Mouse (Mus musculus): ENCODE measurements around the gene Mettl5. TPM values are rescaled to one million over a fixed set of nuclear protein-coding genes. Genes with fewer than 3 reads are reported as not detected.
A peak's percentile ranks its signal among the peaks of the same experiment; 100 is the strongest.

The Mettl5 gene
- polyA plus RNA-seq, 1 experiment from 2014 or later, result 32.6 TPM

DNA sequence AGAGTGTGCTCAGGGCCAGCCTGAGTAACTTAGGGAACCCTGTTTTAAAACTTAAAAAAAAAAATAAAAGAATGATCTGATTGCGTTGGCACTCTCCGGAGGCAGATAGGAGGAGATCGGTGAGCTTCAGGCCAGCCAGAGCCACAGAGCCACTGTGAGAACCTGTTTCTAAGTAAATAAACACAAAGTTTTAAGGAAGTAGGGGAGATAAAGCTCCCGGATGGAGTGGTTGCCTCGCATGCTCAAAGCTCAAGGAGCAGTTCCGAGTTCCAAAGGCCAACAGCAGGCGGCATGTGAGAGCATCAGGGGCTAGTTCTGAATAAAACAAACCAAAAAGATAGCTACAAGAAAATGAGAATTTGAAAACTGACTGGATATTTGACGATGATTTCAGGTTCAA lies 29.0 kb downstream of the Mettl5 start:
- no peak for ATAC-seq (ENCODE audit: extremely low read depth, insufficient number of reproducible peaks, low FRiP score, low TSS enrichment)
- Histone ChIP-seq H3K36me3 (no peaks in the 10 kb centered on the region), H3K9ac (no peak overlapping the region), H3K9me3 (no peaks in the 10 kb centered on the region), H3K4me2 (no peak overlapping the region), H3K4me3 (no peak overlapping the region), H3K27ac (replicated peaks) (no peak overlapping the region), H3K4me1 (peaks cover 3% of the 10 kb centered on the region; the same call in 1 of the 2 replicates), H3K27me3 (replicated peaks) (no peaks in the 10 kb centered on the region)
- WGBS, result 28% methylated on average over 8 of the region's 8 CpGs

DNA sequence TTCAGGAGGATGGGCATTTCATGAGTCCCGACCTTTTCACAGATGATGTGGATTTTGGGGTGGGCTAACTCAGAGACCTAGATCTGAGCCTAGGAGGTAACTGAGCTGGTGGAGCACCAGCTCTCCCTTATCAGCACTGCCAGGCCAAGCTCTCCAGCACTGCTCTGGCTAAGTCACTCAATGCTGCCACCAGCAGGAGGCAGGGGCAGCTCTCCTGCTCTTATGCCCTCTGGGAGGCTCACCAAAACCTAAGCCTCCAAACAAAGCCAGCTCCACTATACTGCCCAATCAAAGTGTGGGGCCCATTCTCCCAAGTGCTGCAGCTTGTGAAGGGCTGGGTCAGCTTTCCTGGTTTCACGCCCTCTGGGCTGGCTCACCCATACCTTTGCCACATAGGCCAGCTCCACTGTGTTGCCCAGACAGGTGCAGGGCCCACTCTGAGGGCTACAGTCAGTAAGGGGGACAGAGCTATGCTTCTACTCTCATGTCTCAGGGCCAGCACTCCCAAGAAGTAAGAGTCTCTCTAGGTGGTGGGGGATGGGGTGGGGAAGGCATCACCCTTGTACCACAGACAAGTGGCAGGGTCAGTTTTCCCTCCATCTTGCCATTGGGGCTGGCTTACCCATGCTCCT lies 33.9 kb downstream of the Mettl5 start:
- H3K4me3 ChIP-seq, result no peak overlapping the region
- no peaks in the 10 kb centered on the region for H3K36me3 ChIP-seq
- 65% methylated on average over 2 of the region's 2 CpGs for WGBS
- H3K4me2 ChIP-seq, result no peak overlapping the region
- H3K4me1 ChIP-seq, result no peaks in the 10 kb centered on the region
- no peak; the same call in 1 of the 2 replicates for ATAC-seq (ENCODE audit: extremely low read depth, insufficient number of reproducible peaks, low FRiP score, low TSS enrichment)
- H3K9me3 ChIP-seq, result no peaks in the 10 kb centered on the region
- H3K27me3 ChIP-seq (replicated peaks), result no peaks in the 10 kb centered on the region
- H3K27ac ChIP-seq (replicated peaks), result no peak overlapping the region
- no peak overlapping the region for H3K9ac ChIP-seq

DNA sequence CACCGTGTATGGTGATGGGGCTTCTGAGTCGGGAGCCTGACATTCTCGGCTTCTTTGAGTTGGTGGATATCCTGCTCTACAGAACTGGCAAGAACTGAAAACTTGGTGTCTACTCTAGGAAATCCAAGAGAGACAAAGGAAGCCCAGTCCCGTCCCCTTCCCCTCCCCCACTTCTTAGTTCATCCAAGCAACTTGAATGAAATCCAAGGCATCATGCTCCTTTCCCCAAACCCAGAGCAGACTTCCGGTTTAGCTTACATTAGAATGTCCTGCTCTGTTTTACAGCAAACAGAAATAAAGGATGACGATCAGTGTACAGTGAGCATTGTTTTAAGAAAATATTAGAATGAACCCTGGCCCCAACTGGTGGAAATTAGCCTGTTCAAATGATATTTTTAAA lies 36.2 kb downstream of the Mettl5 start:
- H3K4me1 ChIP-seq, result no peaks in the 10 kb centered on the region
- no peak overlapping the region for H3K4me3 ChIP-seq
- no peaks in the 10 kb centered on the region for H3K9me3 ChIP-seq
- WGBS, result 55% methylated on average over 6 of the region's 6 CpGs
- H3K36me3 ChIP-seq, result no peaks in the 10 kb centered on the region
- H3K9ac ChIP-seq, result no peak overlapping the region
- H3K27me3 ChIP-seq (replicated peaks), result no peaks in the 10 kb centered on the region
- no peak for ATAC-seq (ENCODE audit: extremely low read depth, insufficient number of reproducible peaks, low FRiP score, low TSS enrichment)
- no peak overlapping the region for H3K4me2 ChIP-seq
- H3K27ac ChIP-seq (replicated peaks), result peak overlapping the region; percentile 68; the same call in 1 of the 2 replicates

DNA sequence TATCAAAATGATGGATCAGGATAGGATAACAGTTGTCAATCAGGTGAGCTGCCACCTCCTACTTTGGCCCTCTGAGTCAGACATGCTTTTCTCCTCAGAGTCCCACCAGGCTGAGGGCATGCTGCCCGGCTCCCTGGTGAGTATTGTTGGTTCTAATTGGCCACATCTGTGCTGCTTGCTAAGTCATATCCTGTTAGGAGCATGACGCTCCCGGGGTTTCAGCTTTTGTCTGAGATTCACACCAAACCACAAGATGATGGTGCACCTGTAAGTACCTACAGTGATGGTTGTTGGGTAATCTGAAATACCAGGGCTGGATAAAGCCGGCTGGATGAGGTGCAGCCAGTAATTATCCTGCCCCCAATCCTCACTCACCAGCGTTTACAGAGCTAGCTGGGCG lies 45.2 kb downstream of the Mettl5 start:
- Histone ChIP-seq H3K27ac (replicated peaks) (no peak overlapping the region), H3K4me1 (no peaks in the 10 kb centered on the region), H3K4me2 (no peak overlapping the region), H3K27me3 (replicated peaks) (no peaks in the 10 kb centered on the region), H3K9ac (no peak overlapping the region), H3K4me3 (no peak overlapping the region), H3K36me3 (peaks cover 21% of the 10 kb centered on the region), H3K9me3 (no peaks in the 10 kb centered on the region)
- 36% methylated on average over 6 of the region's 6 CpGs for WGBS
- no peak for ATAC-seq (ENCODE audit: extremely low read depth, insufficient number of reproducible peaks, low FRiP score, low TSS enrichment)

DNA sequence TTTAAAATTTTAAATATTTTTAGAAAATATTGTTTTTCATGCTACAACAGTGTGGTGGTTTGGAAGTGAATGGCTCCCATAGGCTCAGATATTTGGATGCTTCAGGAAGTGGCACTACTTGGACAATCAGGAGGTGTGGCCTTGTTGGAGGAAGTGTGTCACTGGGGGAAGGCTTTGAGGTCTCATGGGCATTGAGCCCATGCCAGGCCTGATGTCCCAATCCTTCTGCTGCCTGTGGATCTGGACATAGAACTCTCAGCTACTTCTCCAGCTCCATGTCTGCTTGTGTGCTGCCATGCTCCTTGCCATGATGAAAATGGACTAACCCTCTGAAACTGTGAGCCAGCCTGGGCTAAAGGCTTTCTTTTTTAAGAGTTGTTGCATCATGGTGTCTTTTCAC lies 46.7 kb downstream of the Mettl5 start:
- no peak for ATAC-seq (ENCODE audit: extremely low read depth, insufficient number of reproducible peaks, low FRiP score, low TSS enrichment)

DNA sequence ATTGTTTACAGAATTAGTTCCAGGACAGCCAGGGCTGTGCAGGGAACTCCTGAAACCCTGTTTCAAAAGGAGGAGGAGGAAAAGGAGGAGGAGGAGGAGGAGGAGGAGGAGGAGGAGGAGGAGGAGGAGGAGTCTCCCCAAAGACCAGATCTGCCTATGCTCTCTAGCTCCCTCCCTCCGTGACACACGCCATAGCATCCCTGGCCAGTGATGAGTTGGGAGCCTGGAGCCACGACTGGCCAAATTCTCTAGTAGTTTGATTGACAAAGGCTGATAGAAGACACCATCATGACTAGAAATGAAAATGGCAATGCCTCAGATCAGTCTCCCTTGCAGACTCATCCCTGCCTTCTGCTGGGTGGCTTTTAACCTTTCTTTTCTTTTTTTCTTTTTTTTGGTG lies 47.4 kb downstream of the Mettl5 start:
- Histone ChIP-seq H3K27me3 (replicated peaks) (no peaks in the 10 kb centered on the region), H3K4me1 (no peaks in the 10 kb centered on the region), H3K27ac (replicated peaks) (no peak overlapping the region), H3K4me3 (no peak overlapping the region), H3K36me3 (peaks cover 42% of the 10 kb centered on the region), H3K9me3 (no peaks in the 10 kb centered on the region), H3K9ac (no peak overlapping the region), H3K4me2 (no peak overlapping the region)
- WGBS, result 42% methylated on average over 3 of the region's 3 CpGs
- ATAC-seq (ENCODE audit: extremely low read depth, insufficient number of reproducible peaks, low FRiP score, low TSS enrichment), result no peak

More for the DNA sequence above, 46.7 kb downstream of the Mettl5 start:
- no peak overlapping the region for H3K4me3 ChIP-seq
- no peaks in the 10 kb centered on the region for H3K4me1 ChIP-seq
- H3K36me3 ChIP-seq, result peaks cover 35% of the 10 kb centered on the region
- no peak overlapping the region for H3K4me2 ChIP-seq
- no peaks in the 10 kb centered on the region for H3K9me3 ChIP-seq
- no peak overlapping the region for H3K27ac ChIP-seq (replicated peaks)
- H3K9ac ChIP-seq, result no peak overlapping the region
- H3K27me3 ChIP-seq (replicated peaks), result no peaks in the 10 kb centered on the region

DNA sequence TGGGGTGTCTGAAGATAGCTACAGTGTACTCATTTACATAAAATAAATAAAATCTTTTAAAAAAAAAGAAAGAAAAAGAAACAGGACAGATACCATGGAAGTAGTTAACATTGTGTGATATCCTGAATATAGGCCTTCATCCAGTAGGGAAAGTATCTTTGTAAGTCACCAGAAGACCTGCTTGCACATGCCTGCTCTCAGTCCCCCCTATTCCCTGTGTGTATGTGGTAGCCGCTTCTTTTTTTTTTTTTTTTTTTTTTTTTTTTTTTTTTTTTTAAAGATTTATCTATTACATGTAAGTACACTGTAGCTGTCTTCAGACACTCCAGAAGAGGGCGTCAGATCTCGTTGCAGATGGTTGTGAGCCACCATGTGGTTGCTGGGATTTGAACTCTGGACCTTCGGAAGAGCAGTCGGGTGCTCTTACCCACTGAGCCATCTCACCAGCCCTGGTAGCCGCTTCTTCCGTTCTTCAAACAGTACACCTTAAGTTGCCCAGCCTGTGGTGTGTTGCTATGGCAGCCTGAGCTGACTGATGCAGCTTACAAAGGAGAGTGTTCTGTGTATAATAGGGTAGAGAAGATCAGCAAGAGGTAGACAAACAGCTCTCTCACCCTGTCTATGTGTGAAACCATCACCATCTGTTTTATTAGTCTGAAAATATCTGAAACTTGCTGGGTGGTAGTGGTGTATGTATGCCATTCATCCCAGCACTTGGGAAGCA lies 48.0 kb downstream of the Mettl5 start:
- no peak overlapping the region for H3K4me3 ChIP-seq
- H3K27me3 ChIP-seq (replicated peaks), result no peaks in the 10 kb centered on the region
- H3K36me3 ChIP-seq, result peaks cover 48% of the 10 kb centered on the region
- H3K9me3 ChIP-seq, result no peaks in the 10 kb centered on the region
- ATAC-seq (ENCODE audit: extremely low read depth, insufficient number of reproducible peaks, low FRiP score, low TSS enrichment), result no peak
- 76% methylated on average over 7 of the region's 7 CpGs for WGBS
- no peaks in the 10 kb centered on the region for H3K4me1 ChIP-seq
- no peak overlapping the region for H3K27ac ChIP-seq (replicated peaks)
- H3K9ac ChIP-seq, result no peak overlapping the region
- no peak overlapping the region for H3K4me2 ChIP-seq

DNA sequence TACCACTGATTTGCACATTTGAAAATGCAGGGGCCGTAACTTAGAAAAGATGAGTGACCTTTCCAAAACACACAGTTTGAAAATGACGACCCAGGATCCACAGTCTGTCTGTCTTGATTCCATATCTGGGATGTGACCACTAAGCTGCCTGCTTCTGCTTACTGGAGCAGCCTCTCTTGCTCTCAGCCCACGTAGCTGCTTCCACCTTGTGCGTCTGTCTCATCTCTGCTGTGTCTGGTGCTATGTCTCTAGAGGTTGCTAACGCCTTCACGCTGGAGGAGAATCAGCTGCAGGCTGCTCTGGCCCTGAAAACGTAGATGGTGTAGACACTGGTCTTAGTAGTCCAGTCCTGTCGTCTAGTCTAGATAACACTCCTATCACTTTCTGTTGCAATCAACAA lies 55.3 kb downstream of the Mettl5 start:
- H3K4me1 ChIP-seq, result peaks cover 18% of the 10 kb centered on the region
- no peak overlapping the region for H3K4me2 ChIP-seq
- no peaks in the 10 kb centered on the region for H3K9me3 ChIP-seq
- no peak overlapping the region for H3K27ac ChIP-seq (replicated peaks)
- no peak overlapping the region for H3K4me3 ChIP-seq
- peaks cover 84% of the 10 kb centered on the region for H3K36me3 ChIP-seq
- no peak overlapping the region for H3K9ac ChIP-seq
- 71% methylated on average over 8 of the region's 8 CpGs for WGBS
- H3K27me3 ChIP-seq (replicated peaks), result no peaks in the 10 kb centered on the region
- no peak for ATAC-seq (ENCODE audit: extremely low read depth, insufficient number of reproducible peaks, low FRiP score, low TSS enrichment)

DNA sequence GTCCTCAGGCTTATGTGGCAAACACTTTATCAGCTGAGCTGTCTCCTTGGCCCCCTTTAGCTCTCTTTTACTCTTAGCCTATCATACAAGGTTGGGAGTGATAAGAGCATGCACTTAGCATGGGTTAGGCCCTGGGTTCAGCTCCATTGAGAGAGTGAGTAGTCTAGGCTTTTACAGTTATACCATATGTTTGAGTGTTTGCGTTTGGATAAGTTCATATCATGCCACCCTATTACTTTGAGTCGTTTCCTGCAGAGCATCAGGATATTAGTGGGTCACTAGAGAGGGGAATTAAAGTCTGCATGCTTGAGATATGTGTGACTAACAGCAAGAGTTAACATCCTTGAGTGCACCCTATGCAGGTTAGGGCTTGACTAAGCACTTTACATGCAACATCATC lies 55.7 kb downstream of the Mettl5 start:
- WGBS, result 71% methylated on average over 2 of the region's 2 CpGs

DNA sequence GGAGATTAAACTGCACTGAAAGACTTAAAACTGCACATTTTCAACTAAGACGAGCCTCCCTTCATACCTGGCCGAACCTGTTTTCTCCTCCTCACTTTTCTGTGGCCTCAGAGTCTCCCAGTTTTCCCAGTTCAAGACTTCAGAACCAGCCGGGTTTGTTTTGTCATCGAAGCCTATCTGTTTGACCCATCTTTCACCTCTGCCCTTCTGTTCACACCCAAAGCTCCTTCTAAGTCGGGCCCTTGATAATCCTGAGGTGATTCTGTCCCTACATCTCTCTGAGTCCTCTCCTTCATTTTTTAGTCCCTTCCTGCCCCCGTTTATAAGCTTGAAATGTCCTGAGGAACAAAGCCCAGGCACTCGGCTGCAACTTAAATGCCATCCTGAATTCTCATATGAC lies 57.4 kb downstream of the Mettl5 start:
- ATAC-seq (ENCODE audit: extremely low read depth, insufficient number of reproducible peaks, low FRiP score, low TSS enrichment), result no peak
- peaks cover 71% of the 10 kb centered on the region for H3K36me3 ChIP-seq

More for the DNA sequence above, 55.7 kb downstream of the Mettl5 start:
- H3K4me3 ChIP-seq, result no peak overlapping the region
- H3K9me3 ChIP-seq, result no peaks in the 10 kb centered on the region
- no peak overlapping the region for H3K9ac ChIP-seq
- no peaks in the 10 kb centered on the region for H3K27me3 ChIP-seq (replicated peaks)
- peaks cover 22% of the 10 kb centered on the region for H3K4me1 ChIP-seq
- ATAC-seq (ENCODE audit: extremely low read depth, insufficient number of reproducible peaks, low FRiP score, low TSS enrichment), result no peak
- no peak overlapping the region for H3K27ac ChIP-seq (replicated peaks)
- H3K36me3 ChIP-seq, result peaks cover 81% of the 10 kb centered on the region
- no peak overlapping the region for H3K4me2 ChIP-seq

DNA sequence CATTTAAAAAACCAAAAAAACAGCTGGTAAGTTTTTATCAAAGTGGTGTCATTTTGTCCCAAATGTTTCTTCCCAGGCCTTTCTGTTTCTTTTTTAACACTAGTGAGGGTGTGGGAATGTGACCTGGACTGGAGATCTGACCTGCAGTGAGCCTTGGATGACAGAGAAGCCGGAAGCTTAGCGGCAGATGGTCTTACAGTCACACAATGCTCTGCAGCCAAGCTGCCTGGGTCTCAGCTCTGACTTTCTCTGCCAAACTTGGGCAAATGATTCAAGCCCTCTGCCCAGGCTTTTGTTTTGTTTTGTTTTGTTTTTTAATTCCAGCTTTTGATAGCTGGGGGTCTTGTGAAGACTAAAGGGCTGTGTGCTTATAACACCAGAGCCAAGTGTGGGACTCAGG lies 59.0 kb downstream of the Mettl5 start:
- peak overlapping the region; percentile 36; the same call in 1 of the 2 replicates for H3K27ac ChIP-seq (replicated peaks)
- no peaks in the 10 kb centered on the region for H3K9me3 ChIP-seq
- 59% methylated on average over 2 of the region's 2 CpGs for WGBS
- H3K4me2 ChIP-seq, result no peak overlapping the region
- no peak overlapping the region for H3K4me3 ChIP-seq
- ATAC-seq (ENCODE audit: extremely low read depth, insufficient number of reproducible peaks, low FRiP score, low TSS enrichment), result no peak
- no peaks in the 10 kb centered on the region for H3K27me3 ChIP-seq (replicated peaks)
- H3K9ac ChIP-seq, result no peak overlapping the region
- H3K36me3 ChIP-seq, result peaks cover 56% of the 10 kb centered on the region
- peaks cover 40% of the 10 kb centered on the region for H3K4me1 ChIP-seq

More for the DNA sequence above, 57.4 kb downstream of the Mettl5 start:
- H3K9me3 ChIP-seq, result no peaks in the 10 kb centered on the region
- H3K4me1 ChIP-seq, result peaks cover 36% of the 10 kb centered on the region
- no peak overlapping the region for H3K4me3 ChIP-seq
- H3K27ac ChIP-seq (replicated peaks), result no peak overlapping the region
- H3K4me2 ChIP-seq, result no peak overlapping the region
- 0 out of 2 replicates have a peak overlapping the region, but pooled peaks have one; percentile 47 for H3K9ac ChIP-seq
- no peaks in the 10 kb centered on the region for H3K27me3 ChIP-seq (replicated peaks)
- WGBS, result 41% methylated on average over 7 of the region's 7 CpGs

DNA sequence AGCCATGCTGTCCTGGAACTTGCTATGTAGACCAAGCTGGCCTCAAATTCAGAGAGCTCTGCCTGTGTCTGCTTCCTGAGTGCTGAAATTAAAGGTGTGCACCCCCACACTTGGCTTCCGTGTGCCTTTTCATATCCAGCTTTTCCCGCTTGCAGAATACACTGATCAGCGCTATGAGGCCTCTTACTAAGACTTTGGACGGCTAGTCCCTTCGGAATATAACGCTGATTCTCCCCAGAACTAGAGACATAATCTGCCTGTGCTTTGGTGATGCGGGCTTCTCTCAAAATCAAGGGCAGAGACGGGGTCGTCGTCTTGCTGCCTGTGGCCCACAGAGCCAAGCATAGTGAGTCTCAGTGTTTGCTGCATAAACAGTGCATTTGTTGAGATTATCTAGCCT lies 59.5 kb downstream of the Mettl5 start:
- Histone ChIP-seq H3K27ac (replicated peaks) (peak overlapping the region; percentile 36; the same call in 1 of the 2 replicates), H3K9me3 (no peaks in the 10 kb centered on the region), H3K9ac (no peak overlapping the region), H3K4me1 (peaks cover 44% of the 10 kb centered on the region), H3K27me3 (replicated peaks) (no peaks in the 10 kb centered on the region), H3K36me3 (peaks cover 51% of the 10 kb centered on the region), H3K4me2 (no peak overlapping the region), H3K4me3 (no peak overlapping the region)
- ATAC-seq (ENCODE audit: extremely low read depth, insufficient number of reproducible peaks, low FRiP score, low TSS enrichment), result no peak
- WGBS, result 79% methylated on average over 10 of the region's 10 CpGs

Measured in heart, embryonic 13.5 days (tissue).